Mouse (Mus musculus) adrenal gland, postnatal 14 days (tissue): ENCODE measurements at regions not wholly inside any gene's neighbourhood (a gene's known extent, or its start where the extent isn't known, plus 50 kb on each side); places are given as distances from the start of the nearest gene placed in this dataset.
"Not testable (repeated sequence)": the region's sequence is repeated elsewhere in the genome, so short reads cannot be mapped to it uniquely, and the experiment has no call there.

ENCODE experiments used
- DNase-seq: peaks from one replicate; pipeline ENCODE4 v3.0.0; 2021; ENCODE audit warnings: mixed read lengths

GRCm38 (mm10) chr17:63704991-63705390 is 157.9 kb upstream of the Fer start:
- no peak for DNase-seq

- DNase-seq: no peak
These were observed 149.9 kb upstream of the Fer start for GRCm38 (mm10) chr17:63712937-63713336.

GRCm38 (mm10) chr17:63715687-63716086 is 147.2 kb upstream of the Fer start:
- no peak for DNase-seq

- no peak for DNase-seq
These were observed 146.7 kb upstream of the Fer start for GRCm38 (mm10) chr17:63716161-63716560.

GRCm38 (mm10) chr17:63717051-63717578 is 145.7 kb upstream of the Fer start:
- DNase-seq: no peak

GRCm38 (mm10) chr17:63718972-63719715 is 143.7 kb upstream of the Fer start:
- no peak for DNase-seq

- DNase-seq: no peak
These were observed 143.1 kb upstream of the Fer start for GRCm38 (mm10) chr17:63719771-63720170.

GRCm38 (mm10) chr17:63720883-63721282 is 142.0 kb upstream of the Fer start:
- DNase-seq: peak; percentile 43

- no peak for DNase-seq
These were observed 140.3 kb upstream of the Fer start for GRCm38 (mm10) chr17:63722434-63723004.

- DNase-seq: no peak
These were observed 124.7 kb upstream of the Fer start for GRCm38 (mm10) chr17:63738206-63738605.

GRCm38 (mm10) chr17:63739710-63740109 is 123.2 kb upstream of the Fer start:
- DNase-seq: no peak

GRCm38 (mm10) chr17:63749257-63749656 is 113.6 kb upstream of the Fer start:
- DNase-seq: not testable (repeated sequence)

- no peak for DNase-seq
These were observed 108.5 kb upstream of the Fer start for GRCm38 (mm10) chr17:63754399-63754798.

- DNase-seq: no peak
These were observed 104.8 kb upstream of the Fer start for GRCm38 (mm10) chr17:63757896-63758695.

GRCm38 (mm10) chr17:63758817-63759404 is 104.0 kb upstream of the Fer start:
- DNase-seq: no peak

- DNase-seq: no peak
These were observed 101.8 kb upstream of the Fer start for GRCm38 (mm10) chr17:63761058-63761457.

- DNase-seq: no peak
These were observed 91.8 kb upstream of the Fer start for GRCm38 (mm10) chr17:63771111-63771510.

GRCm38 (mm10) chr17:63784381-63785116 is 78.3 kb upstream of the Fer start:
- DNase-seq: no peak

- no peak for DNase-seq
These were observed 76.4 kb upstream of the Fer start for GRCm38 (mm10) chr17:63786444-63786843.

GRCm38 (mm10) chr17:63794352-63794751 is 68.5 kb upstream of the Fer start:
- DNase-seq: no peak

- DNase-seq: no peak
These were observed 64.5 kb upstream of the Fer start for GRCm38 (mm10) chr17:63798381-63798780.
